Mouse (Mus musculus): ENCODE data around the gene Snrpb2. TPM values are rescaled to one million over a fixed set of nuclear protein-coding genes. Genes with fewer than 3 reads are reported as not detected.

The Snrpb2 gene
- polyA plus RNA-seq (2015; fragmentation: Nextera tagmentation; extraction: Ambion mirVana), result 44.0 and 48.8 TPM in 2 replicates

DNA sequence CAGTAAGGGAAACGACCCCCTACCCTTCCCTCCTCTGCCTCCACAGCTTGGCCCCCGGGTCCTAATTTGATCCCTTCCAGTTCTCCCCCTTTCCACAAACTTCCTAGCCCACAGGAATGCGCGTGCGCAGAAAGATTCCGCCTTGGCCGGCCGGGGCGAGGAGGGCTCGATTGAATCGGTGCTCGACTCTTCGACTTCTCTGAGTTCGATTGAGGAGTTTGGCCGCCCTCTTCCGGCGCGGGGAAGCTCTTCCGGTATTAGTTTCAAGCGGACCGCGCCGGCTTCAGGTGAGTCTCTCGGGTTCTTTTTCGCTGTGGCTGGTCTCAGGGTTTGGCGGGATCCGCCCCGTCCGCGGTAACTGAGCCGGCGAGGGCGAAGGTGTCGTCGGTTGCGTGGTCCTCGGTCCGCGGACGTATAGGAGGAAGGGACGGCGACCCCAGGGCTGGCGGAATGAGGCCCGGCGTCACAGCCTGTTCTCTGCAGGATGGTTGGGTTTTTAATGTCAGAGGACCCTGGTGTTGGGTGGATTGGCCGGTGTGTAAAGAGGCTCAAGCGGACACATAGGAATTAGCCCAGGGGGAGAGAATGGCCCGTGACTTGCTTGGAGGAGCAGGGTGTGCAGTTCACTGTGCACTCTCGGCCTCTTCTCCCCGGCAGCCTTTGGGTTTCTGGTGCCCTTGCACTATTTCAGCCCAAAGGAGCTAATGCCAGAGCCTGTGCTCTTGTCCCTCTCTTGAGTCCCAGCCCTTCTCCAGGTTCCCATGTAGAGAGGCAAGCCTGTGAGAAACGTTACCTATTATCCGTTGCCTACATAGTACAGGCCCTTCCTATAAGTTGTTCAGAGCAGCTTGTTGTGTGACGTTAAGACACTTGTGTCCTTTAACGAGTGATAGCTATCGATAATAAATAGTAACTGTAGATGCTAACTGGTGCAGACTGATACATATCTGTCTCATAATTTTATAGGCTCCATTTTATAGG, at the start of gene Snrpb2:
TSS of gene Snrpb2 (plus strand) at position 228 of the 981 bp plus-strand sequence.

DNA sequence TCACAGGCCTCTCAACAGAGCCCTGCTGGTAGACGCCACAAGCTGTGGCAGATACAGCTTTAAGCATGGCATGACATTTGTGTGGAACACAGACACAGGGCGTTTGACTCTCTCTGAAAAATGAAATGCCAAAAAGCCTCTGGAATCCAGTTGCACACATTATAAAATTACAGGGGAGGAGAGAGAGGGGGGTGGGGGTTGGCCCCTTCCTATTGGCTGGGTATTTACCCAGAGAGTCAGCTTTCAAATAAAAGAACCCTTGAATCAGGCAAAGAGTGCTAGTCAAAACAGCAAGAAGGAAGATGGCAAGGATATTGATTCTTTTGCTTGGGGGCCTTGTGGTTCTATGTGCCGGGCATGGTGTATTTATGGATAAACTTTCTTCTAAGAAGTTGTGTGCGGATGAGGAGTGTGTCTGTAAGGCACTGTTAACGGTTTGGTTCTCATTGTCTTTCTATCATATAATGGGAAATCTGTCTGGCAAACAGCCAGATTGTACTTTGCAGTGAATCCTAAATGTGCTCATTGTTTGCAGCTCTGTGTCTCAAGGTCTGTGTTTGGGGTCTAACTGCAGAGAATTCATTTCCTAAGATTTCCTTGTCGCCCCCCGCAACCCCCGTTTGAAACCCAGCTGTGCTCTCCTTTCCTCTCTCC, 15.5 kb downstream of the Snrpb2 start, which contains the start of gene Otor:
TSS of gene Otor (plus strand) at position 276 of the 654 bp plus-strand sequence.

Other genes with a start within 250 kb of the Snrpb2 start
- gene Kif16b, start 161.5 kb upstream of the Snrpb2 start, polyA plus RNA-seq (2015; fragmentation: Nextera tagmentation; extraction: Ambion mirVana), result 2.9 and 3.0 TPM in 2 replicates
- 0.27 and 0.33 TPM in 2 replicates for gene Otor, start 15.4 kb downstream of the Snrpb2 start, polyA plus RNA-seq (2015; fragmentation: Nextera tagmentation; extraction: Ambion mirVana)